Mouse (Mus musculus): ENCODE data around the gene 2700097O09Rik. TPM values are rescaled to one million over a fixed set of nuclear protein-coding genes. Genes with fewer than 3 reads are reported as not detected.
"Not testable (repeated sequence)": the region's sequence is repeated elsewhere in the genome, so short reads cannot be mapped to it uniquely, and the experiment has no call there.

2700097O09Rik gene
- polyA plus RNA-seq, 1 experiment from 2014 or later: 45.3 TPM

- WGBS: 63% methylated on average over 9 of the region's 9 CpGs
Observed at GRCm38 (mm10) chr12:55017119-55017721, 62.7 kb downstream of the 2700097O09Rik start.

DNA sequence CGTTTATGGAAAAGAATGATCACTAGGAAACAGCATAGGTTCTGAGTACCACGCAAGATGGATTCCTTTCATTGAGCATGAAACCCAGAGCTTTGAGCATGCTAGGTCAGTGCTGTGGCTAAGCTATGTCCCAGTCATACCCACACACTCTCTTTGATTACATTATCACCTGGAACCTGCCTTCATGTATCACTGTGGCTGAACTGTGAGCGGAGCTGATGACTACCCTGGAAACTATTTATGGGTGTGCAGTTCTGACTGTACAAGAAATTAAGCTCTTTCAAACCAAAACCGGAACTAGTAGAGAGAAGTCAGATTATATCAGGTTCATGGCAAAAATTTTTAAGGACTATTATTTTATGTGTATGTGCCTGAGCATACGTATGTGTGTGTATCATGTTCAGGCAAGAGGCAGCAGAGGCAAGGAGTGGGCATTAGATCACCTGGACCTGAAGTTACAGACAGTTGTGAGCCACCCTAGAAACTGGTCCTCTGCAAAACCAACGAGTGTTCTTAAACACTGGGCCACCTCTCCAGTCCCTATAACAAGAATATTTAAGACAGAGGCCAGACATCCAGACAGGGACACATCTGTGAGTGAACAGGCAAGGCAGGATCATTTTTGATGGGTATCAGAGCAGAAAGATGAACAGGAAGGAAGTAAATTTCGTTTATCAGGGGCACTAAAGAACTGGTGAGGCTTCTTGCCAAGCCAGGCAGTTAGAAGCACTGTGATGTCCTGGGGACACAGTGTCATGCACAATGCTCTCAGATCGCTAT is 63.4 kb downstream of the 2700097O09Rik start:
- Histone ChIP-seq H3K4me1 (peaks cover 7% of the 10 kb centered on the region; the same call in 1 of the 2 replicates), H3K9me3 (no peaks in the 10 kb centered on the region), H3K36me3 (replicated peaks) (no peaks in the 10 kb centered on the region), H3K27me3 (ENCODE audit: poor library complexity, severe bottlenecking) (no peaks in the 10 kb centered on the region), H3K27ac (no peak overlapping the region), H3K4me3 (no peak overlapping the region)
- WGBS: 80% methylated on average over 8 of the region's 8 CpGs
- no peak for DNase-seq (ENCODE audit: extremely low spot score, low spot score)

More at GRCm38 (mm10) chr12:55017119-55017721, 62.7 kb downstream of the 2700097O09Rik start:
- H3K4me3 ChIP-seq: no peak overlapping the region
- no peak for DNase-seq (ENCODE audit: extremely low spot score, low spot score)
- no peaks in the 10 kb centered on the region for H3K9me3 ChIP-seq
- no peaks in the 10 kb centered on the region for H3K36me3 ChIP-seq (replicated peaks)
- peaks cover 7% of the 10 kb centered on the region; the same call in 1 of the 2 replicates for H3K4me1 ChIP-seq
- no peaks in the 10 kb centered on the region for H3K27me3 ChIP-seq (ENCODE audit: poor library complexity, severe bottlenecking)
- no peak overlapping the region for H3K27ac ChIP-seq

GRCm38 (mm10) chr12:55015428-55015827 is 64.5 kb downstream of the 2700097O09Rik start:
- Histone ChIP-seq H3K9me3 (no peaks in the 10 kb centered on the region), H3K36me3 (replicated peaks) (no peaks in the 10 kb centered on the region), H3K27ac (no peak overlapping the region), H3K4me1 (peaks cover 7% of the 10 kb centered on the region; the same call in 1 of the 2 replicates), H3K4me3 (no peak overlapping the region), H3K27me3 (ENCODE audit: poor library complexity, severe bottlenecking) (no peaks in the 10 kb centered on the region)
- WGBS: 78% methylated on average over 5 of the region's 5 CpGs
- no peak for DNase-seq (ENCODE audit: extremely low spot score, low spot score)

DNA sequence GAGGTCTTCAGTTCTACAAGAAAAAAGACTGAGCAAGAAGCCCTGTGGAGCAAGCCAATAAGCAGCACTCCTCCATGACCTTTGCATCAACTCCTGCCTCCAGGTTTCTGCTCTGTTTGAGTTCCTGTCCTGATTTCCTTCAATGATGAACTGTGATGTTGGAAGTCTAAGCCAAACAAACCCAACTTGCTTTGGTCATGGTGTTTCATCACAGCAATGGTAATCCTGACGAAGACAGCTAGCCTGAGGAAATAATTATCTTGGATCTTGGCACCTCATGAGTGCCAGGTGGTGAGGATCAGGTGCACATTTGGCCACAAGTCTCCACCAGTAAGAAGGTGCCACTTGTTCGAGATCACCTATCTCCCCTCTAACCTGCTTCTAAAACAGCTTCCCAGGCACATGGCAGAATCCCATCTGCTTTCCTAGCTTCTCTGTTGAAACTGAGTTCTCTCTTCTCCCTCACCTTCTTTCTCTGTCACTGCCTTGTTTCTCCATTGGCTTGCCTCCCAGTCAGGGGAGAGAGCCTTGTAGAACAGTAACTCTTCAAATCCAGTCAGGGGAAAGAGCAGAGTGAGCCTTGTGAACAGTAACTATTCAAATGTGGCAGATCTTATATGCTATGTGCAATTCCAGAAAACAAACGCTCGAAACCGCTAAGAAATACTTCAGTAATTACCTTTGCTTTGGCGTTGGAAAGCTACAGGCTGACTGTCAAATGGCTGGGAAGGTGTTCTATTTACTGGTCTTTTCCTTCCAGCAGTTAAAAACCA is 66.1 kb downstream of the 2700097O09Rik start, which contains the start of gene Baz1a:
Baz1a (minus strand) TSS at position 723 of the 773 bp plus-strand sequence.
- H3K4me3 ChIP-seq: no peak within 1 kb of the TSS
- WGBS: 91% methylated on average over 6 of the region's 6 CpGs
- H3K4me1 ChIP-seq: peaks cover 7% of the 10 kb centered on the region; the same call in 1 of the 2 replicates
- H3K27ac ChIP-seq: no peak within 1 kb of the TSS
- no peaks in the 10 kb centered on the region for H3K27me3 ChIP-seq (ENCODE audit: poor library complexity, severe bottlenecking)
- no peaks in the 10 kb centered on the region for H3K36me3 ChIP-seq (replicated peaks)
- DNase-seq (ENCODE audit: extremely low spot score, low spot score): no peak
- H3K9me3 ChIP-seq: no peaks in the 10 kb centered on the region

GRCm38 (mm10) chr12:55013031-55013430 is 66.9 kb downstream of the 2700097O09Rik start:
- 77% methylated on average over 1 of the region's 1 CpGs for WGBS
- no peak overlapping the region for H3K27ac ChIP-seq
- no peaks in the 10 kb centered on the region for H3K36me3 ChIP-seq (replicated peaks)
- H3K27me3 ChIP-seq (ENCODE audit: poor library complexity, severe bottlenecking): no peaks in the 10 kb centered on the region
- no peak for DNase-seq (ENCODE audit: extremely low spot score, low spot score)
- H3K4me3 ChIP-seq: no peak overlapping the region
- H3K4me1 ChIP-seq: peaks cover 7% of the 10 kb centered on the region; the same call in 1 of the 2 replicates
- H3K9me3 ChIP-seq: no peaks in the 10 kb centered on the region

- H3K4me1 ChIP-seq: no peaks in the 10 kb centered on the region
- H3K4me3 ChIP-seq: no peak overlapping the region
- peaks cover 4% of the 10 kb centered on the region; the same call in 1 of the 2 replicates for H3K9me3 ChIP-seq
- no peak for DNase-seq (ENCODE audit: extremely low spot score, low spot score)
- H3K27ac ChIP-seq: no peak overlapping the region
- WGBS: 92% methylated on average over 14 of the region's 14 CpGs
- H3K36me3 ChIP-seq (replicated peaks): no peaks in the 10 kb centered on the region
- no peaks in the 10 kb centered on the region for H3K27me3 ChIP-seq (ENCODE audit: poor library complexity, severe bottlenecking)
Observed at GRCm38 (mm10) chr12:55007361-55008008, 72.4 kb downstream of the 2700097O09Rik start.

- no peaks in the 10 kb centered on the region for H3K36me3 ChIP-seq (replicated peaks)
- H3K4me1 ChIP-seq: no peaks in the 10 kb centered on the region
- 91% methylated on average over 7 of the region's 7 CpGs for WGBS
- no peak overlapping the region for H3K27ac ChIP-seq
- H3K27me3 ChIP-seq (ENCODE audit: poor library complexity, severe bottlenecking): no peaks in the 10 kb centered on the region
- peaks cover 4% of the 10 kb centered on the region; the same call in 1 of the 2 replicates for H3K9me3 ChIP-seq
- DNase-seq (ENCODE audit: extremely low spot score, low spot score): no peak
- no peak overlapping the region for H3K4me3 ChIP-seq
Observed at GRCm38 (mm10) chr12:55006071-55006470, 73.8 kb downstream of the 2700097O09Rik start.

DNA sequence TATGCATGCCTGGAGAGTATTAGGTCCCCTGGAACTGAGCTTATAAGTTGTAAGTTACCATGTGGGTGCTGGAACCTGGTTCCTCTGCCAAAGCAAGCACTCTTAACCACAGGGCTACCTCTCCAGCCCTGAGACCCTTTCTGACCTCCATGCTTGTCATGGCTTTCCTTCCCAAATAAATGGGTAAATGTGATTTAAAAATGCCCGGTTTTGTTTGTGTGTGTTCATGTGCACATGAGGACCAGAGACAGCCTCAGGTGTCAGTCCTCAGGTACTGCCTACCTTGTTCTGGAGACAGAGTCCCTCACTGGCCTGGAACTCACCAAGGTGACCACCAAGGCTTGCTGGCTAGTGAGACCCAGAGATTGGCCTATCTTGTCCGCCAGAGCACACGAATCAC is 75.5 kb downstream of the 2700097O09Rik start:
- 90% methylated on average over 3 of the region's 3 CpGs for WGBS

DNA sequence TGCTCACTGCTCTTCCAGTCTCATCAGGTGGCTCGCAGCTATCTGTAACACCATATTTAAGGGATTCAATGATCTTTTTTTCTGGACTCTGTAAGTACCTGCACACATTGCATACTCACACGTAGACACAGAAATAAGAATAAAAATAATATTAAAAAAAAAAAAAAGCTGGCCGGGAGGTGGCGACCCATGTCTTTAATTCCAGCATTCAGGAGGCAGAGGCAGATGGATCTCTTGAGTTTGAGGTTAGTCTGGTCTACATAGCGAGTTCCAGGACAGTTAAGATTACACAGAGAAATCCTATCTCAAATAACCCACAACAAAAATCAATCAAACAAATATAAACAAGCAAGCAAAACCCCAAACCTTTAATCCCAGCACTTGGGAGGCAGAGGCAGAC is 76.1 kb downstream of the 2700097O09Rik start:
- Histone ChIP-seq H3K4me1 (no peaks in the 10 kb centered on the region), H3K9me3 (peaks cover 4% of the 10 kb centered on the region; the same call in 1 of the 2 replicates), H3K36me3 (replicated peaks) (no peaks in the 10 kb centered on the region), H3K27me3 (ENCODE audit: poor library complexity, severe bottlenecking) (no peaks in the 10 kb centered on the region), H3K4me3 (no peak overlapping the region), H3K27ac (no peak overlapping the region)
- no peak for DNase-seq (ENCODE audit: extremely low spot score, low spot score)
- WGBS: 91% methylated on average over 5 of the region's 5 CpGs

More for the DNA sequence above, 75.5 kb downstream of the 2700097O09Rik start:
- no peak overlapping the region for H3K27ac ChIP-seq
- H3K4me3 ChIP-seq: no peak overlapping the region
- H3K4me1 ChIP-seq: no peaks in the 10 kb centered on the region
- peaks cover 4% of the 10 kb centered on the region; the same call in 1 of the 2 replicates for H3K9me3 ChIP-seq
- no peaks in the 10 kb centered on the region for H3K36me3 ChIP-seq (replicated peaks)
- H3K27me3 ChIP-seq (ENCODE audit: poor library complexity, severe bottlenecking): no peaks in the 10 kb centered on the region
- no peak for DNase-seq (ENCODE audit: extremely low spot score, low spot score)

GRCm38 (mm10) chr12:55002532-55002931 is 77.4 kb downstream of the 2700097O09Rik start:
- H3K4me1 ChIP-seq; H3K9me3 ChIP-seq; H3K36me3 ChIP-seq (replicated peaks); DNase-seq (ENCODE audit: extremely low spot score, low spot score); H3K27ac ChIP-seq; H3K4me3 ChIP-seq; H3K27me3 ChIP-seq (ENCODE audit: poor library complexity, severe bottlenecking): not testable (repeated sequence)
- WGBS: 92% methylated on average over 7 of the region's 7 CpGs

GRCm38 (mm10) chr12:54999016-54999690 is 80.8 kb downstream of the 2700097O09Rik start:
- Histone ChIP-seq H3K4me3 (no peak overlapping the region), H3K4me1 (no peaks in the 10 kb centered on the region), H3K27ac (no peak overlapping the region), H3K27me3 (ENCODE audit: poor library complexity, severe bottlenecking) (no peaks in the 10 kb centered on the region), H3K9me3 (no peaks in the 10 kb centered on the region), H3K36me3 (replicated peaks) (no peaks in the 10 kb centered on the region)
- no peak for DNase-seq (ENCODE audit: extremely low spot score, low spot score)
- 85% methylated on average over 14 of the region's 14 CpGs for WGBS

DNA sequence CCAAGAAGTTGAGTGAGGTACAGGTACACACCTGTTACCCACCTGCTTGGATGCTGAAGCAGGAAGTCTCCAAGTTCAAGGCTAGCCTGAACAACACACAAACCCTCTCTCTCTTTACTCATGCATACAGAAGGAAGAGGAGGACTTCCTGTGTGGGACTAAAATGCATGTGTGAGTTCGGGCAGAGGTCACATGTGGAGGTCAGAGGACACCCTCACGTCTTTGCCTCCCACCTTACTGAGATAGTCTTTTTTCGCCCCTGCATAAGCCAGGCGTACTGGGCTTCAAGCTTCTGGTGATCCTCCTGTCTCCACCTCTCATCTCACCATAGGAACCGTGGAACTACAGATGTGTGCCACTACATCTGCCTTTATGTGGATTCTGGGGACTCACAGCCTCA is 81.5 kb downstream of the 2700097O09Rik start:
- WGBS: 85% methylated on average over 5 of the region's 5 CpGs

More for the DNA sequence above, 81.5 kb downstream of the 2700097O09Rik start:
- Histone ChIP-seq H3K4me1 (no peaks in the 10 kb centered on the region), H3K27ac (no peak overlapping the region), H3K36me3 (replicated peaks) (no peaks in the 10 kb centered on the region), H3K9me3 (no peaks in the 10 kb centered on the region), H3K27me3 (ENCODE audit: poor library complexity, severe bottlenecking) (no peaks in the 10 kb centered on the region), H3K4me3 (no peak overlapping the region)
- no peak for DNase-seq (ENCODE audit: extremely low spot score, low spot score)
